Mouse (Mus musculus) hindbrain, embryonic 13.5 days (tissue): ENCODE results near the gene Asf1b. TPM values are rescaled to one million over a fixed set of nuclear protein-coding genes. Genes with fewer than 3 reads are reported as not detected.

ENCODE experiments used
- ATAC-seq: fragments of 200-750 bp; cut with Nextera tagmentation; 2 replicates; pipeline ENCODE4 v1.8.0; 2017; ENCODE audit warnings: moderate TSS enrichment; ENCODE audit not compliant: low FRiP score
- H3K27ac ChIP-seq: fragments of 300-500 bp; sonication (generic); 2 replicates; pipeline ENCODE4 v1.5.1; 2015; ENCODE audit warnings: inconsistent platforms, mild to moderate bottlenecking, moderate library complexity
- H3K27me3 ChIP-seq: fragments of 300-500 bp; sonication (generic); 2 replicates; pipeline ENCODE4 v1.6.1; 2015; ENCODE audit warnings: mild to moderate bottlenecking, inconsistent platforms
- H3K36me3 ChIP-seq: fragments of 300-500 bp; sonication (generic); 2 replicates; pipeline ENCODE4 v1.6.1; 2015; ENCODE audit warnings: mild to moderate bottlenecking, inconsistent platforms
- H3K4me1 ChIP-seq: fragments of 300-500 bp; sonication (generic); replicated peaks from 2 replicates; pipeline ENCODE4 v1.6.1; 2015; ENCODE audit warnings: inconsistent platforms
- H3K4me2 ChIP-seq: fragments of 300-500 bp; sonication (generic); 2 replicates; pipeline ENCODE4 v1.6.1; 2015; ENCODE audit warnings: inconsistent platforms, mild to moderate bottlenecking, moderate library complexity
- H3K4me3 ChIP-seq: fragments of 300-500 bp; sonication (generic); 2 replicates; pipeline ENCODE4 v1.5.1; 2015; ENCODE audit warnings: mild to moderate bottlenecking, inconsistent platforms
- H3K9ac ChIP-seq: fragments of 300-500 bp; sonication (generic); 2 replicates; pipeline ENCODE4 v1.6.1; 2015; ENCODE audit warnings: mild to moderate bottlenecking, inconsistent platforms
- H3K9me3 ChIP-seq: fragments of 300-500 bp; sonication (generic); 2 replicates; pipeline ENCODE4 v1.6.1; 2016; ENCODE audit warnings: inconsistent platforms
- WGBS: fragments of 180-500 bp; shearing (Covaris S2); methylation state at CpG from one replicate; pipeline ENCODE4 v1.1.7; 2015; 5-methylcytosine and 5-hydroxymethylcytosine counted together
- polyA plus RNA-seq: library from polyadenylated mRNA; unstranded; fragments of >200 nt; fragmentation: Nextera tagmentation; extraction: Ambion mirVana; gene quantifications from 2 replicates; pipeline ENCODE4 v1.2.1, GENCODE M21; 2015

Asf1b gene
- 14.0 and 15.8 TPM in 2 replicates for polyA plus RNA-seq

GRCm38 (mm10) chr8:83955106-83955957, at the start of gene Asf1b, which contains the start of gene Gm10644:
TSS of gene Asf1b (plus strand) at chr8:83955507.
TSS of gene Gm10644 (minus strand) at chr8:83955205.
- Histone ChIP-seq H3K4me3 (peak within 1 kb of the TSS; percentile 58), H3K9me3 (no peaks in the 10 kb centered on the region), H3K9ac (peak within 1 kb of the TSS; percentile 68), H3K27ac (peak within 1 kb of the TSS; percentile 74), H3K4me2 (peak within 1 kb of the TSS; percentile 97), H3K4me1 (peaks cover 19% of the 10 kb centered on the region), H3K36me3 (no peaks in the 10 kb centered on the region), H3K27me3 (no peaks in the 10 kb centered on the region)
- WGBS = 0% methylated on average over 75 of the region's 75 CpGs
- ATAC-seq = peak; percentile 100

- no peak overlapping the region for H3K27ac ChIP-seq
- 0 out of 2 replicates have a peak overlapping the region, but pooled peaks have one; percentile 53 for H3K9ac ChIP-seq
- no peak overlapping the region for H3K4me2 ChIP-seq
- ATAC-seq = no peak
- H3K27me3 ChIP-seq = no peaks in the 10 kb centered on the region
- 80% methylated on average over 6 of the region's 6 CpGs for WGBS
- no peak overlapping the region for H3K4me3 ChIP-seq
- H3K36me3 ChIP-seq = peaks cover 15% of the 10 kb centered on the region; the same call in 1 of the 2 replicates
- H3K4me1 ChIP-seq = peaks cover 89% of the 10 kb centered on the region
- no peaks in the 10 kb centered on the region for H3K9me3 ChIP-seq
These were observed 46.7 kb upstream of the Asf1b start for GRCm38 (mm10) chr8:83908583-83908982.

DNA sequence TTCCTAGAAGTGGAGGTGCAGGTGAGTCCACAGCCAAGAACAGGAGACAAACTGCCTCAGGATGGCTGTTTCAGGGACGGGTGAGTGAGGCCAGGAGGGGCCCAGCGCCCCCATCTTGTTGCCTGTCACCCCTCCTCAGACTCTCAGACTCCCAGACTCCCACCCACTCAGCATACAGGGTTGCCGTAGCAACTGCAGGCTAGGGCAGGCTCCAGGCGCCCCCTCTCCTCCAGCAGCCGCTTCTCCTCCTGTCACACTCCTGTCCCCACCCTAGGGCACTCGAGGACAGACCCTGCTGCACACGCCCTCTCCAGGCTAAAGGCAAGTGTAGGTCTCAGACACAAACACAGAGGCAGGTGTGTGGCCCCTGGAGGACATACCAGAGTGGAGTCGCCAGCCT, 46.0 kb upstream of the Asf1b start:
- Histone ChIP-seq H3K9ac (0 out of 2 replicates have a peak overlapping the region, but pooled peaks have one; percentile 53), H3K36me3 (peaks cover 15% of the 10 kb centered on the region; the same call in 1 of the 2 replicates), H3K27me3 (no peaks in the 10 kb centered on the region), H3K4me3 (no peak overlapping the region), H3K4me2 (no peak overlapping the region), H3K27ac (no peak overlapping the region), H3K4me1 (peaks cover 89% of the 10 kb centered on the region), H3K9me3 (no peaks in the 10 kb centered on the region)
- ATAC-seq = peak; percentile 26; the same call in 1 of the 2 replicates
- WGBS = 42% methylated on average over 8 of the region's 8 CpGs

DNA sequence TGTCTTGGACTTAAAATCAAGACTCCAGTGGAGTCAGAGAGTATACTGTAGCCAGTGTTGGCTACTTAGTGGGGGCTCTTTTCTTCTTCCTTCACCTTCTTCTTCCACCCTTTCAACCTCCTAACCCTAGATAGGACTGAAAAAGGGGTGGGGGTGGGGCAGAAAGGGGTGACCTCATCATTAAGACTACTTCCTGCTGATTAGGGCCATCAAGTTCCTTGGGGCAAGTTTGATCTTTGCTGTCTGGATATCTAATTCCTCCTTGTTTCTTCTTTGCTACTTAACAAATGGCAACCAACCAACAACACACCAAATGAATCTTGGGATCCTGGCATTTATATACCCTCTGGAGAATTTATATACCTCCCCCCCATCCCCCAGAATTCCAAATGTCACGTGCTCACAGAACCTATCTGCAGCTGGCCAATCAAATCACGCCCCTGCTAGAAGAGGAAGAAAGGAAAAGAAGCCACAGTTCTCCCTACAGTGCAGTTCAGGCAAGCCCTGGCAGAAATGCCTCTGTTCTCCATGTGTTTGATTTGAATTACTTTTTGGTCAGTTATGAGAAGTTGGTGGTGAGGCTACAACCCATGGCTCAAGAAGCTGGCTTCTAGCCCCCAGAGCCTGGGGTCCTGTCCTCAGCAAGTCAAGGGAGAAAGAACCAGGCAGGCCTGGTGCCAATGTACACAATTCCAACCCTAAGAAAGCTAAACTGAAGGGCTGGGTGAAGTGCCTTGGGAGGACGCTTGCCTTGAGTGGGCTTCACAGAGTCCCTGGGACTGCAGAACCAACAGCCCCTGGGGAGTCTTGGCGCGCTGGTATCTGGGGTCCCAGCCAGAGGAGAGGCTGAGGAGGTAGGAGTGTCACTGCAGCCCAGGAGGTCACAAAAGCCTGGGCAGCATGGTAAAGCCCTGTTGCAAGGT, 43.2 kb upstream of the Asf1b start:
- H3K9ac ChIP-seq = no peak overlapping the region
- H3K4me3 ChIP-seq = no peak overlapping the region
- H3K4me2 ChIP-seq = no peak overlapping the region
- H3K4me1 ChIP-seq = peaks cover 84% of the 10 kb centered on the region
- H3K27ac ChIP-seq = no peak overlapping the region
- no peaks in the 10 kb centered on the region for H3K27me3 ChIP-seq
- H3K9me3 ChIP-seq = no peaks in the 10 kb centered on the region
- WGBS = 80% methylated on average over 5 of the region's 5 CpGs
- ATAC-seq = no peak
- peaks cover 6% of the 10 kb centered on the region for H3K36me3 ChIP-seq

DNA sequence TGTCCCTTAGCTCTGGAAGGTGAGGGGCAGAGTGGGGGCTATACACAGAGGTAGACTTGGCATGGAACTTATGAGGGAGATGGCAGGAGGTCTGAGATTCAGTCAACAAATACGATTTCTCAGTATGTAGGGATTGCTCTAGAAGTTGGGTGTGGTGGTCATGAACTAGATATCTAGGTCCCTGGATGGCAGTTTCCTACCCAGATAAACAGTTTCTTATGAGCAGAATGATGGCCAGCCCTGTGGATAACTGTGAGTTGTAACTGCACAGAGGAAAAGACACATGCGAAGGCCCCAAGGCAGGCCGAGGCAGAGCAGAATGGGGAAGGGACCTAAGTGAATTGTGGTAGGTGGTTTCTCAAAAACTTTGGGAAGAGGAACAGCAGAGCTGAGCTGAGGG, 41.1 kb upstream of the Asf1b start:
- WGBS = 93% methylated on average over 3 of the region's 3 CpGs
- no peak for ATAC-seq

DNA sequence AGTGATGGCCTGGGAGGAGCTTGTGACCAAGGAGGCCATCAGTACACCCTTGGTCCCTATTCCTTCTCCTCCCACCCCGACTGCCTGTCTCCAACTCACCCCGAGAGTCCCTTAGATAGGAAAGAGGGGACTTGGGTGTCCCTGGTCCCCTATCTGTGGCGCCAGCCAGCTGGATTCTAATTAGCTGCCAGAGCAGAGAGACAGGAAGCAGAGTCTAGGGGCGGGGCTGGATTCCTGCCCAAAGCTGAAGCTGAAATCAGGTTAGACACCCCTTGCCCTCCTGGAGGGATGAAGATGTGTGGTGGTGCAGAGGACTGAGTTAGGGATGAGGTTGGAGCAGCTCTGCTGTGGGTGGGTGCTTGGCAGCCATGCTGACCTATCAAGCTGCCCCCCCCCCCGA, 40.4 kb upstream of the Asf1b start:
- WGBS = 75% methylated on average over 5 of the region's 5 CpGs

More for the DNA sequence above, 41.1 kb upstream of the Asf1b start:
- Histone ChIP-seq H3K36me3 (peaks cover 23% of the 10 kb centered on the region), H3K27me3 (no peaks in the 10 kb centered on the region), H3K9me3 (no peaks in the 10 kb centered on the region), H3K27ac (no peak overlapping the region), H3K4me2 (no peak overlapping the region), H3K9ac (0 out of 2 replicates have a peak overlapping the region, but pooled peaks have one; percentile 13), H3K4me1 (peaks cover 63% of the 10 kb centered on the region), H3K4me3 (no peak overlapping the region)

DNA sequence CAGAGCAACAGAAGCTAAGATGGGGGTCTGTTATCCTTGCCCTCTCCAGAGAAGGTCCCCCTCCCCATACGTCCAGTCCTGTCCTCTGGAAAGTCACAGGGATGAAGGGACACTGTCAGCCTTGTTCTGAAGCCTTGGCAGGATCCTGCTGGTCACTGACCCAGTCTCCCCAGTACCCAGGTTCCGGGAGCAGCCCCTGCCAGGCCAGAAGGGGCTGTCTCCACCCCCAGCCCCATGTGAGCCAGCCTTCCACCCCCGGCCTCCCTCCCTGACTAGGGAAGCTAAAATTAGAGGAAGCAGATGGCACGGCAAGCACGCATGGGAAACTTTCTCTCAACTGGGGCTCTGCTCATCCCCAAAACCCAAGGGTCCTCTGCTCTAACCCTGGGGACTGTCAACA, 39.3 kb upstream of the Asf1b start:
- no peak for ATAC-seq
- no peak overlapping the region for H3K4me2 ChIP-seq
- peaks cover 45% of the 10 kb centered on the region for H3K4me1 ChIP-seq
- H3K36me3 ChIP-seq = peaks cover 36% of the 10 kb centered on the region
- WGBS = 65% methylated on average over 5 of the region's 5 CpGs
- H3K27me3 ChIP-seq = no peaks in the 10 kb centered on the region
- H3K27ac ChIP-seq = no peak overlapping the region
- no peak overlapping the region for H3K4me3 ChIP-seq
- H3K9ac ChIP-seq = 0 out of 2 replicates have a peak overlapping the region, but pooled peaks have one; percentile 4
- H3K9me3 ChIP-seq = no peaks in the 10 kb centered on the region

More for the DNA sequence above, 40.4 kb upstream of the Asf1b start:
- Histone ChIP-seq H3K36me3 (peaks cover 26% of the 10 kb centered on the region), H3K4me3 (no peak overlapping the region), H3K27me3 (no peaks in the 10 kb centered on the region), H3K27ac (no peak overlapping the region), H3K9me3 (no peaks in the 10 kb centered on the region), H3K4me1 (peaks cover 57% of the 10 kb centered on the region), H3K9ac (0 out of 2 replicates have a peak overlapping the region, but pooled peaks have one; percentile 13), H3K4me2 (no peak overlapping the region)
- ATAC-seq = no peak

DNA sequence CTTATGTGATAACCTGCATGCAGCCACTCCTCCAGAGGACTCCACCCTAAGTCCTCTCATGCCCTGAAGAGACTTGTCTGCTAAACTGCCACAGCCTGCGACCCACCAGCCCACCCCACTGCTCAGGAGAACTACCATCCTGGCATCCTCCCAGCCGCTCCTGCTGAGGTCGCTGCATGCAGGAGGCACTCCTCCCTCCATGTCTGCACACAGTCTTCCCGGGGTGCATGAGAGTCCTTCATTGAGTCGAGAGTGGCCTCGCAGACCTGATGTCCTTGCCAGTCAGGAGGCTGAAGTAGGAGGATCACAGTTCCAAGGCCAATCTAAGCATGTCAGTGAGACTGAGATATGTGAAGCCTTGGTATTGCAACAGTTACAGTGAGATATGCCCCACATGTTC, 37.7 kb upstream of the Asf1b start:
- H3K4me1 ChIP-seq = peaks cover 34% of the 10 kb centered on the region
- peaks cover 48% of the 10 kb centered on the region for H3K36me3 ChIP-seq
- H3K9me3 ChIP-seq = no peaks in the 10 kb centered on the region
- no peak overlapping the region for H3K4me3 ChIP-seq
- WGBS = 76% methylated on average over 6 of the region's 6 CpGs
- no peaks in the 10 kb centered on the region for H3K27me3 ChIP-seq
- H3K27ac ChIP-seq = no peak overlapping the region
- no peak overlapping the region for H3K9ac ChIP-seq
- ATAC-seq = no peak
- no peak overlapping the region for H3K4me2 ChIP-seq

GRCm38 (mm10) chr8:83921558-83921957, 33.7 kb upstream of the Asf1b start:
- no peaks in the 10 kb centered on the region for H3K27me3 ChIP-seq
- no peak overlapping the region for H3K4me2 ChIP-seq
- no peaks in the 10 kb centered on the region; the same call in 1 of the 2 replicates for H3K4me1 ChIP-seq
- no peak overlapping the region for H3K9ac ChIP-seq
- ATAC-seq = no peak
- H3K36me3 ChIP-seq = peaks cover 88% of the 10 kb centered on the region
- WGBS = 77% methylated on average over 3 of the region's 3 CpGs
- no peaks in the 10 kb centered on the region for H3K9me3 ChIP-seq
- H3K27ac ChIP-seq = no peak overlapping the region
- H3K4me3 ChIP-seq = no peak overlapping the region

DNA sequence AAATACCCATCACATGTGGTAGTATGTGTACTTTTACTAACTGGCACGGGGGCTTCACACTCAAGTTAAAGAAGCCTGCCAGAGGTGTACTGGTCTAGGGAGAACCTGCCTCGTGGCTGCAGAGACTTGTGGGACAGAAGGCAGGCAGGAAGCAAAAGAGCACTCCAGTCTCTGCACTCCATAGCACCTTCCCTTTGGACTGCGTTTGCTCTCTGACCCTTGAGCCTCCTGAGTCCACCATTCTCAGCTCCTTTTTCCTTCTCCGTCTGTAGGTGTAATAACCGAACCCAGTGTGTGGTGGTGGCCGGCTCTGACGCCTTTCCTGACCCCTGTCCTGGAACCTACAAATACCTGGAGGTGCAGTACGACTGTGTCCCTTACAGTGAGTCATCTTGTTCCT, 32.6 kb upstream of the Asf1b start:
- ATAC-seq = no peak
- H3K9ac ChIP-seq = no peak overlapping the region
- 91% methylated on average over 8 of the region's 8 CpGs for WGBS
- H3K27ac ChIP-seq = no peak overlapping the region
- H3K4me1 ChIP-seq = no peaks in the 10 kb centered on the region; the same call in 1 of the 2 replicates
- no peaks in the 10 kb centered on the region for H3K27me3 ChIP-seq
- peaks cover 92% of the 10 kb centered on the region for H3K36me3 ChIP-seq
- no peak overlapping the region for H3K4me2 ChIP-seq
- no peak overlapping the region for H3K4me3 ChIP-seq
- H3K9me3 ChIP-seq = no peaks in the 10 kb centered on the region

DNA sequence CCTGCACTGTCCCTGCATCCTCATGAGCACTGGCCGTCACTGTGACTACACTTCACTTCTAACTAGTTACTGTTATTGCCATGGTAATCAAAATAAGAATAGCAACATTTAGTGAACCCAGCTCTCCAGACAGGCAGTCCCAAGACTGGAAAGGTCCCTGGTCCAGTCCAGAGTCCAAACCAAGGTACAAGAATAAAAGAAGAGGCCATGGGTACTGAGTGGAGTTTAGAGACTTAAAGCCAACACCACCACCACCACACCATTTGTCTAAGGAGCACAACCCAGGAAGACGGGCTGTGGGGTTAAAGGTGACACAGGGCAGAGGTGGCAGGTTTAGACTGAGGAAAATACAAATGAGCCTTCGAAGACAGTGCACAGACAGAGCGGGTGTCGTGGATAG, 30.7 kb upstream of the Asf1b start:
- no peak overlapping the region for H3K27ac ChIP-seq
- H3K9me3 ChIP-seq = no peaks in the 10 kb centered on the region
- no peak overlapping the region for H3K9ac ChIP-seq
- peaks cover 95% of the 10 kb centered on the region for H3K36me3 ChIP-seq
- no peaks in the 10 kb centered on the region for H3K4me1 ChIP-seq
- 81% methylated on average over 5 of the region's 5 CpGs for WGBS
- no peak overlapping the region for H3K4me3 ChIP-seq
- no peaks in the 10 kb centered on the region for H3K27me3 ChIP-seq
- no peak for ATAC-seq
- H3K4me2 ChIP-seq = no peak overlapping the region

- peaks cover 96% of the 10 kb centered on the region for H3K36me3 ChIP-seq
- 73% methylated on average over 7 of the region's 7 CpGs for WGBS
- no peaks in the 10 kb centered on the region for H3K27me3 ChIP-seq
- no peak overlapping the region for H3K4me2 ChIP-seq
- no peaks in the 10 kb centered on the region for H3K9me3 ChIP-seq
- no peak overlapping the region for H3K27ac ChIP-seq
- H3K4me3 ChIP-seq = no peak overlapping the region
- no peak for ATAC-seq
- H3K9ac ChIP-seq = no peak overlapping the region
- H3K4me1 ChIP-seq = no peaks in the 10 kb centered on the region
These were observed 29.0 kb upstream of the Asf1b start for GRCm38 (mm10) chr8:83926266-83926665.
